Mouse (Mus musculus) midbrain, embryonic 15.5 days (tissue): ENCODE results near the gene Dusp11. TPM values are rescaled to one million over a fixed set of nuclear protein-coding genes. Genes with fewer than 3 reads are reported as not detected.
"Not testable (repeated sequence)": the region's sequence is repeated elsewhere in the genome, so short reads cannot be mapped to it uniquely, and the experiment has no call there.

ENCODE experiments used
- ATAC-seq: fragments of 200-750 bp; cut with Nextera tagmentation; replicated peaks from 2 replicates; pipeline ENCODE4 v1.8.0; 2017; ENCODE audit warnings: moderate TSS enrichment
- H3K27ac ChIP-seq: fragments of 300-500 bp; sonication (generic); 2 replicates; pipeline ENCODE4 v1.5.1; 2015; ENCODE audit warnings: mild to moderate bottlenecking, inconsistent platforms
- H3K27me3 ChIP-seq: fragments of 300-500 bp; sonication (generic); replicated peaks from 2 replicates; pipeline ENCODE4 v1.6.1; 2015; ENCODE audit warnings: inconsistent platforms
- H3K36me3 ChIP-seq: fragments of 300-500 bp; sonication (generic); replicated peaks from 2 replicates; pipeline ENCODE4 v1.6.1; 2015; ENCODE audit warnings: inconsistent platforms
- H3K4me1 ChIP-seq: fragments of 300-500 bp; sonication (generic); 2 replicates; pipeline ENCODE4 v1.6.1; 2015; ENCODE audit warnings: inconsistent platforms
- H3K4me2 ChIP-seq: fragments of 300-500 bp; sonication (generic); 2 replicates; pipeline ENCODE4 v1.6.1; 2015; ENCODE audit warnings: inconsistent platforms, mild to moderate bottlenecking, moderate library complexity
- H3K4me3 ChIP-seq: fragments of 300-500 bp; sonication (generic); 2 replicates; pipeline ENCODE4 v1.5.1; 2015; ENCODE audit warnings: mild to moderate bottlenecking, inconsistent platforms
- H3K9ac ChIP-seq: fragments of 300-500 bp; sonication (generic); 2 replicates; pipeline ENCODE4 v1.6.1; 2015; ENCODE audit warnings: mild to moderate bottlenecking, inconsistent platforms
- H3K9me3 ChIP-seq: fragments of 300-500 bp; sonication (generic); 2 replicates; pipeline ENCODE4 v1.6.1; 2016; ENCODE audit warnings: inconsistent platforms
- WGBS: fragments of 180-500 bp; shearing (Covaris S2); methylation state at CpG from one replicate; pipeline ENCODE4 v1.1.7; 2015; ENCODE audit warnings: mixed read lengths; 5-methylcytosine and 5-hydroxymethylcytosine counted together
- polyA plus RNA-seq: library from polyadenylated mRNA; unstranded; fragments of >200 nt; fragmentation: Nextera tagmentation; extraction: Ambion mirVana; gene quantifications from 2 replicates; pipeline ENCODE4 v1.2.1, GENCODE M21; 2015

Gene Dusp11
- polyA plus RNA-seq, 1 experiment from 2014 or later = 60.8 TPM

GRCm38 (mm10) chr6:85906911-85907351, 54.5 kb downstream of the Dusp11 start:
- H3K9me3 ChIP-seq, H3K4me3 ChIP-seq, H3K9ac ChIP-seq, H3K36me3 ChIP-seq, H3K4me2 ChIP-seq, H3K4me1 ChIP-seq, H3K27me3 ChIP-seq, H3K27ac ChIP-seq: not testable (repeated sequence)
- ATAC-seq = peak; percentile 48; the same call in 1 of the 2 replicates
- 57% methylated on average over 2 of the region's 2 CpGs for WGBS

- not testable (repeated sequence) for H3K36me3 ChIP-seq, H3K9me3 ChIP-seq, H3K27ac ChIP-seq, H3K9ac ChIP-seq, H3K27me3 ChIP-seq, H3K4me1 ChIP-seq
- Histone ChIP-seq H3K4me3 (peak within 1 kb of the TSS; percentile 39), H3K4me2 (peak within 1 kb of the TSS; percentile 46)
- ATAC-seq = peak; percentile 84
- WGBS = 12% methylated on average over 20 of the region's 20 CpGs
These were observed 56.8 kb downstream of the Dusp11 start, which contains the start of gene Nat8f4 for GRCm38 (mm10) chr6:85904642-85905061. Nat8f4 (minus strand) TSS chr6:85904884.

GRCm38 (mm10) chr6:85902303-85902702, 59.2 kb downstream of the Dusp11 start:
- Histone ChIP-seq H3K9ac (no peak overlapping the region), H3K9me3 (no peaks in the 10 kb centered on the region), H3K27ac (no peak overlapping the region), H3K4me1 (0 out of 2 replicates have a peak, but pooled peaks cover 3% of the 10 kb centered on the region), H3K4me2 (no peak overlapping the region), H3K4me3 (no peak overlapping the region), H3K36me3 (no peaks in the 10 kb centered on the region), H3K27me3 (no peaks in the 10 kb centered on the region)
- no peak for ATAC-seq
- WGBS = 93% methylated on average over 2 of the region's 2 CpGs

- not testable (repeated sequence) for H3K9me3 ChIP-seq, H3K9ac ChIP-seq, H3K27me3 ChIP-seq, H3K36me3 ChIP-seq, H3K4me2 ChIP-seq, H3K27ac ChIP-seq, H3K4me3 ChIP-seq, H3K4me1 ChIP-seq, ATAC-seq
- 72% methylated on average over 7 of the region's 8 CpGs for WGBS
These were observed 62.6 kb downstream of the Dusp11 start for GRCm38 (mm10) chr6:85898596-85899475.

GRCm38 (mm10) chr6:85895061-85895648, 66.3 kb downstream of the Dusp11 start:
- not testable (repeated sequence) for H3K36me3 ChIP-seq, H3K9ac ChIP-seq, H3K4me3 ChIP-seq, H3K9me3 ChIP-seq, H3K27ac ChIP-seq, H3K4me1 ChIP-seq, H3K4me2 ChIP-seq, H3K27me3 ChIP-seq, ATAC-seq
- whole genome bisulfite sequencing = 72% methylated on average over 25 of the region's 25 CpGs

Other genes with a start within 250 kb of the Dusp11 start
- not detected in 2 replicates for gene Nat8f7, start 248.5 kb downstream of the Dusp11 start, polyA plus RNA-seq
- gene Nat8f3, start 195.9 kb downstream of the Dusp11 start, polyA plus RNA-seq = 0.28 and 0.36 TPM in 2 replicates
- gene Nat8f6, start 140.7 kb downstream of the Dusp11 start, polyA plus RNA-seq = not detected in 2 replicates
- 0.18 and 0.35 TPM in 2 replicates for gene Nat8f5, start 140.7 kb downstream of the Dusp11 start, polyA plus RNA-seq
- 0.26 TPM in 1 of 2 replicates, not detected in the other for gene Nat8, start 129.6 kb downstream of the Dusp11 start, polyA plus RNA-seq
- 0.05 TPM in 1 of 2 replicates, not detected in the other for gene Nat8f2, start 92.5 kb downstream of the Dusp11 start, polyA plus RNA-seq
- 6.1 and 7.1 TPM in 2 replicates for gene Nat8f4, start 56.8 kb downstream of the Dusp11 start, polyA plus RNA-seq
- gene Tprkb, start 49.8 kb downstream of the Dusp11 start, polyA plus RNA-seq = 39.8 and 49.5 TPM in 2 replicates
- 19.0 and 22.5 TPM in 2 replicates for gene Nat8f1, start 46.0 kb downstream of the Dusp11 start, polyA plus RNA-seq
- not detected in 2 replicates for gene Figla, start 54.5 kb upstream of the Dusp11 start, polyA plus RNA-seq
- 206 and 209 TPM in 2 replicates for gene Add2, start 67.0 kb upstream of the Dusp11 start, polyA plus RNA-seq
- gene Tgfa, start 233.6 kb upstream of the Dusp11 start, polyA plus RNA-seq = 11.2 and 13.2 TPM in 2 replicates